Mouse (Mus musculus) heart, adult 18-20 months (tissue): Measurements from ENCODE around the gene Cntnap2. TPM values are rescaled to one million over a fixed set of nuclear protein-coding genes. Genes with fewer than 3 reads are reported as not detected.

Experiments
- DNase-seq, 2 experiments: peaks; one replicate each; pipeline ENCODE4 v3.0.0; 2021 to 2022; ENCODE audit warnings: mixed read lengths in 1 of 2
- total RNA-seq, 2 experiments: library from RNA; stranded (reverse); gene quantifications; 2 replicates each; pipeline ENCODE4 v1.2.3; 2021

The Cntnap2 gene
- total RNA-seq, 2 experiments from 2014 or later: 0.23 TPM; not detected in 1

- no peak for DNase-seq
Measured at GRCm38 (mm10) chr6:45938263-45938662, 879.1 kb downstream of the Cntnap2 start.

- DNase-seq: no peak
Measured at GRCm38 (mm10) chr6:45938775-45939174, 879.6 kb downstream of the Cntnap2 start.

- no peak for DNase-seq
Measured at GRCm38 (mm10) chr6:45945144-45945985, 886.2 kb downstream of the Cntnap2 start.

- no peak for DNase-seq
Measured at GRCm38 (mm10) chr6:45954773-45955172, 895.6 kb downstream of the Cntnap2 start.

- no peak for DNase-seq
Measured at GRCm38 (mm10) chr6:45964494-45964893, 905.3 kb downstream of the Cntnap2 start.

GRCm38 (mm10) chr6:45974471-45975154 lies 915.5 kb downstream of the Cntnap2 start:
- no peak for DNase-seq

- DNase-seq: no peak
Measured at GRCm38 (mm10) chr6:45979171-45979570, 920.0 kb downstream of the Cntnap2 start.

- DNase-seq: no peak
Measured at GRCm38 (mm10) chr6:45988051-45988450, 928.9 kb downstream of the Cntnap2 start.

- DNase-seq: no peak
Measured at GRCm38 (mm10) chr6:45991086-45991485, 931.9 kb downstream of the Cntnap2 start.

- no peak for DNase-seq
Measured at GRCm38 (mm10) chr6:46022515-46023143, 963.5 kb downstream of the Cntnap2 start.

- no peak for DNase-seq
Measured at GRCm38 (mm10) chr6:46031821-46032594, 972.9 kb downstream of the Cntnap2 start.

- no peak for DNase-seq
Measured at GRCm38 (mm10) chr6:46033108-46033507, 974.0 kb downstream of the Cntnap2 start.

GRCm38 (mm10) chr6:46040671-46041070 lies 981.5 kb downstream of the Cntnap2 start:
- no peak for DNase-seq

- DNase-seq: no peak
Measured at GRCm38 (mm10) chr6:46080236-46080635, 1021.1 kb downstream of the Cntnap2 start.

GRCm38 (mm10) chr6:46081432-46081831 lies 1022.3 kb downstream of the Cntnap2 start:
- DNase-seq: no peak

- DNase-seq: no peak
Measured at GRCm38 (mm10) chr6:46143189-46143841, 1084.2 kb downstream of the Cntnap2 start.

- DNase-seq: no peak
Measured at GRCm38 (mm10) chr6:46166837-46167236, 1107.7 kb downstream of the Cntnap2 start.

GRCm38 (mm10) chr6:46197298-46197697 lies 1138.1 kb downstream of the Cntnap2 start:
- DNase-seq: no peak

- no peak for DNase-seq
Measured at GRCm38 (mm10) chr6:46201828-46202227, 1142.7 kb downstream of the Cntnap2 start.

- no peak for DNase-seq
Measured at GRCm38 (mm10) chr6:46205531-46205930, 1146.4 kb downstream of the Cntnap2 start.

- no peak for DNase-seq
Measured at GRCm38 (mm10) chr6:46232889-46233288, 1173.7 kb downstream of the Cntnap2 start.

- no peak for DNase-seq
Measured at GRCm38 (mm10) chr6:46240349-46240748, 1181.2 kb downstream of the Cntnap2 start.
